Mouse (Mus musculus) CD4-positive naive resting alpha-beta T cell, adult 57 days (primary cell): Measurements from ENCODE around the gene Igsf11. TPM values are rescaled to one million over a fixed set of nuclear protein-coding genes. Genes with fewer than 3 reads are reported as not detected.

Experiments used
- total RNA-seq: library from RNA; stranded (reverse); gene quantifications from one replicate; pipeline ENCODE4 v1.2.4, GENCODE M21; 2023

Igsf11 gene
- not detected for total RNA-seq

DNA sequence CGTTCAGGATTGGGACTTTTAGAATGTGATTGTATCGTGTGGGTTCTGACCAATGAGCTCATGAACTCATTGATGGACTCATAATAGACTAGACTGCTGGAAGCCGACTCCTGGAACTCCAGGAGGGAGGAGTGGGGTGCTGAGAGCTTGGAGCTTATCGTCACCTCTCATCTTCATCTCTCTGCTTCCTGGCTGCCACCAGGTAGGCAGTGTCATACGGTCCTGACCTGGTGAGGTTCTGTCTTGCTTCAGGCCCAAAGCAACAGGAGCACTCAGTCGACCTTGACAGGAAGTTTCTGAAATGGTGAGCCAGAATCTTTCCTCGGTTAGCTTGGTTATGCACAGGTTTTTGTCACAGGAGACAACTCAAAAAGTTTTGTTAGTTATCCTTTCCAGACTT, at the start of gene Igsf11:
Gene Igsf11 (plus strand): TSS at position 301 of the 400 bp plus-strand sequence.

Other genes starting within 250 kb of the Igsf11 start
- 13.2 TPM for gene Arhgap31, start 179.4 kb upstream of the Igsf11 start, total RNA-seq
- gene B4galt4, start 150.4 kb upstream of the Igsf11 start, total RNA-seq: 1.1 TPM
- gene Upk1b, start 92.3 kb upstream of the Igsf11 start, total RNA-seq: 2.1 TPM
- gene 4930435E12Rik, start 63.9 kb upstream of the Igsf11 start, total RNA-seq: not detected